Mouse (Mus musculus) hindbrain, embryonic 10.5 days (tissue): ENCODE measurements around the gene Ttc9c. TPM values are rescaled to one million over a fixed set of nuclear protein-coding genes. Genes with fewer than 3 reads are reported as not detected.

Source experiments
- DNase-seq: peaks from one replicate; pipeline ENCODE4 v3.0.0-alpha.2; 2017; ENCODE audit warnings: low spot score
- H3K27ac ChIP-seq: fragments of 300-500 bp; sonication (generic); 2 replicates; pipeline ENCODE4 v1.5.1; 2016; ENCODE audit warnings: mild to moderate bottlenecking, moderate library complexity
- H3K27me3 ChIP-seq: fragments of 300-500 bp; sonication (generic); 2 replicates; pipeline ENCODE4 v1.6.1; 2016; ENCODE audit warnings: mild to moderate bottlenecking; ENCODE audit not compliant: poor library complexity, insufficient read depth, severe bottlenecking
- H3K36me3 ChIP-seq: fragments of 300-500 bp; sonication (generic); 2 replicates; pipeline ENCODE4 v1.6.1; 2016; ENCODE audit warnings: mild to moderate bottlenecking, moderate library complexity
- H3K4me1 ChIP-seq: fragments of 300-500 bp; sonication (generic); replicated peaks from 2 replicates; pipeline ENCODE4 v1.6.1; 2016; ENCODE audit warnings: mild to moderate bottlenecking
- H3K4me3 ChIP-seq: fragments of 300-500 bp; sonication (generic); 2 replicates; pipeline ENCODE4 v1.5.1; 2016; ENCODE audit warnings: mild to moderate bottlenecking, moderate library complexity
- H3K9me3 ChIP-seq: fragments of 300-500 bp; sonication (generic); 2 replicates; pipeline ENCODE4 v1.6.1; 2016; ENCODE audit warnings: mild to moderate bottlenecking, moderate library complexity
- WGBS: fragments of 180-500 bp; shearing (Covaris S2); methylation state at CpG from one replicate; pipeline ENCODE4 v1.1.7; 2016; 5-methylcytosine and 5-hydroxymethylcytosine counted together
- polyA plus RNA-seq: library from polyadenylated mRNA; unstranded; fragments of >200 nt; fragmentation: Nextera tagmentation; extraction: Ambion mirVana; gene quantifications from 2 replicates; pipeline ENCODE4 v1.2.1, GENCODE M21; 2016

Gene Ttc9c
- polyA plus RNA-seq, 1 experiment from 2014 or later = 52.0 TPM

- DNase-seq = peak; percentile 98
Measured at GRCm38 (mm10) chr19:8819596-8820423, 677 bp upstream of the Ttc9c start, which contains the start of gene Hnrnpul2. Gene Hnrnpul2, plus strand, starts transcription at chr19:8820010.

DNA sequence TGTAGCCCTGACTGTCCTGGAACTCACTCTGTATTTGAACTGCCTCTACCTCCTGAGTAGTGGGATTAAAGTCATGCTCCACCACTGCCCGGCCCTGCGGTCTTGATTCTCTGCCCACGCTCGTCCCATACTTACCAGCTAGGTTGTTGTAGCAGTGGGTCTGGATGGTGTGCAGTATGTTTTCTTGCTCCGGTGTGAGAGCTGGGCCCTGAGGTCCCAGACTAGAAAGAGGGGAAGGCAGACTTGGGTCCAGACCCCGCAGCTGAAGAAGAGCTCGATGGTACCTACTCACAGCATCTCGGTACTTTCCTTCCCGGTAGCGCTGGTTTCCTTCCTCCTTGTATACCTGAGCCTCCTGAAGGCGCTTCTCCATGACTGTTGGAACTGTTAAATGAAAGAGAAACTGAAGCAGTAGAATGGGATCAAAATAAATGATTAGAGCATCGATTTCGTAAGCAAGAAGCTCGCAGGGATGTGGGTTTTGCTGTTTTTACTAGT is 783 bp downstream of the Ttc9c start:
- DNase-seq = no peak
- Histone ChIP-seq H3K27ac (peak overlapping the region; percentile 98), H3K4me3 (peak overlapping the region; percentile 100), H3K9me3 (no peaks in the 10 kb centered on the region), H3K4me1 (peaks cover 48% of the 10 kb centered on the region), H3K36me3 (peaks cover 54% of the 10 kb centered on the region), H3K27me3 (no peaks in the 10 kb centered on the region)
- 37% methylated on average over 14 of the region's 14 CpGs for WGBS

More at GRCm38 (mm10) chr19:8819596-8820423, 677 bp upstream of the Ttc9c start, which contains the start of gene Hnrnpul2:
- H3K27ac ChIP-seq = peak within 1 kb of the TSS; percentile 98
- H3K9me3 ChIP-seq = no peaks in the 10 kb centered on the region
- peak within 1 kb of the TSS; percentile 100 for H3K4me3 ChIP-seq
- H3K27me3 ChIP-seq = no peaks in the 10 kb centered on the region
- peaks cover 48% of the 10 kb centered on the region for H3K4me1 ChIP-seq
- under 1% methylated on average over 83 of the region's 83 CpGs for WGBS
- peaks cover 54% of the 10 kb centered on the region for H3K36me3 ChIP-seq

- WGBS = 83% methylated on average over 3 of the region's 3 CpGs
- Histone ChIP-seq H3K4me3 (peak overlapping the region; percentile 100), H3K27ac (no peak overlapping the region), H3K9me3 (no peaks in the 10 kb centered on the region), H3K36me3 (peaks cover 55% of the 10 kb centered on the region), H3K4me1 (peaks cover 36% of the 10 kb centered on the region), H3K27me3 (no peaks in the 10 kb centered on the region)
- no peak for DNase-seq
Measured at GRCm38 (mm10) chr19:8817001-8817400, 2.1 kb downstream of the Ttc9c start.

DNA sequence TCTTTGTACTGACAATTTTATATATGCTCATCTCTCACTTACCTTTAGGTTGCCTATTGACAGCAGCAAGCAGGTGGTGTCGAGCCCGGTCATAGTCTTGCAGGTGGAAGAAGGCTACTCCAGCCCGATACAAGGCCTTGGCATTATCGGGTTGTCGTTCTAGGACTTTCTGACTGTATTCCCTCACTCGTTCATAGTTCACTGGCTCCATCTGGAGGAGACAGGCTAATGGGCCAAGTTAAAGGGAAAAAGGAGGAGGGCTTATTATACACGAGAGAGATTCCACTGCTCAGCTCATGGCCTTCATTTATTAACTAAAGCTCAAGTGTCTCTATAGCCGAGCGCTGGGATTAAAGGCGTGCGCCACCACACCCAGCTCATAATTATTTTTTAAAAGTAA is 3.3 kb downstream of the Ttc9c start:
- Histone ChIP-seq H3K36me3 (peaks cover 62% of the 10 kb centered on the region), H3K9me3 (no peaks in the 10 kb centered on the region), H3K4me3 (no peak overlapping the region), H3K27ac (no peak overlapping the region), H3K4me1 (peaks cover 27% of the 10 kb centered on the region), H3K27me3 (no peaks in the 10 kb centered on the region)
- DNase-seq = no peak
- WGBS = 90% methylated on average over 11 of the region's 11 CpGs

DNA sequence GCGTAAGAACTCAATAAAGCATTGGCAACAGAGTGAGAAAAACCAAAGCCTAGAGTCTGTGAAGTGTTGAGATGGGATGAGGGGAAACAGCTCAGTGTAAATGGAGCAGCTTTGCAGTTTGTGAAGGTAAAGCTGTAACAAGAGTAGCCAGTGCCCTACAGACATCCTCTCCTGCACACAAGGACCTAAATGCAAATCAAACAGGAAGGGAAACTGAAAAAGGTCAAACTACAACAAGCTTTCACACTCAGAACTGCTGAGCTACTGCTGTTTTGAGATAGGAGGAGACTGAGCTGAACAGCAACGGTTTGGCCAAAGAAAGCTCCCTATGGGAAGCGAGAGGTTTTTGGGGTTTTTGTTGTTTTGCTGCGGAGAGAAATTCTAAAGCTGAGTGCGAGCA is 12.3 kb downstream of the Ttc9c start:
- Histone ChIP-seq H3K4me1 (peaks cover 16% of the 10 kb centered on the region), H3K36me3 (peaks cover 86% of the 10 kb centered on the region), H3K27ac (no peak overlapping the region), H3K4me3 (no peak overlapping the region), H3K27me3 (no peaks in the 10 kb centered on the region), H3K9me3 (no peaks in the 10 kb centered on the region)
- 91% methylated on average over 5 of the region's 5 CpGs for WGBS
- DNase-seq = no peak

DNA sequence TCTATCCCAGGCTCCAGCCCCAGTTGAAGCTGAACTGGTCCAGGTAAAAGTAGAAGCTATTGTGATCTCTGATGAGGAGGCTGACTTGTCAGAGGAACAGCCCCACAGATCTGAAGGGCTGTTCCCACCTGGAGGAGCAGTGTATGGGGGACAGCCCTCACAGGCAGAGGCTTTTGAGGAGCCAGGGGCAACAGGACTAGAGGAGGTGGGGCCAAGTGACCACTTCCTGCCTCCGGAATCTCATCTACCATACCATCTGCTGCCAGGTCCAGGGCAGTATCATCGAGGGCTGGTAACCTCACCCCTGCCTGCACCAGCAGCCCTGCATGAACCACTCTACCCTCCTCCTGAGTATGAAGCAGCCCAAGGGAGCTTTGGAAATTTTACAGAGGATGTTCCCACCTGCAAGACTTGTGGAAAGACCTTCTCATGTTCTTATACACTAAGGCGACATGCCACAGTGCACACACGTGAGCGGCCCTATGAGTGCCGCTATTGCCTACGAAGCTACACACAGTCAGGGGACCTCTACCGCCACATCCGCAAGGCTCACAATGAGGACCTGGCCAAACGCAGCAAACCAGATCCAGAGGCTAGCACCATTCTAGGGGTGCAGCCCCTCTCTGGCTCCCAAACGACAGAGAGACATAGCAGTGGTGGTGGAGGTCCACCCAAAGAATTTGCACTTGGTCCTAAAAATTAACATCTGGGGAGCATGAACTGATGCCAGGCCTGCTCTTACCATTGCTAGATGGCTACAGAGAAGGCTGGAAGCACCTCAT is 15.1 kb downstream of the Ttc9c start:
- DNase-seq = no peak
- no peaks in the 10 kb centered on the region for H3K9me3 ChIP-seq

GRCm38 (mm10) chr19:8803204-8803780 is 15.8 kb downstream of the Ttc9c start:
- H3K27me3 ChIP-seq = no peaks in the 10 kb centered on the region
- 91% methylated on average over 9 of the region's 9 CpGs for WGBS

More for the DNA sequence above, 15.1 kb downstream of the Ttc9c start:
- H3K36me3 ChIP-seq = peaks cover 59% of the 10 kb centered on the region
- H3K4me3 ChIP-seq = 0 out of 2 replicates have a peak overlapping the region, but pooled peaks have one; percentile 69
- peaks cover 19% of the 10 kb centered on the region for H3K4me1 ChIP-seq
- no peak overlapping the region for H3K27ac ChIP-seq
- WGBS = 90% methylated on average over 11 of the region's 11 CpGs
- no peaks in the 10 kb centered on the region for H3K27me3 ChIP-seq

DNA sequence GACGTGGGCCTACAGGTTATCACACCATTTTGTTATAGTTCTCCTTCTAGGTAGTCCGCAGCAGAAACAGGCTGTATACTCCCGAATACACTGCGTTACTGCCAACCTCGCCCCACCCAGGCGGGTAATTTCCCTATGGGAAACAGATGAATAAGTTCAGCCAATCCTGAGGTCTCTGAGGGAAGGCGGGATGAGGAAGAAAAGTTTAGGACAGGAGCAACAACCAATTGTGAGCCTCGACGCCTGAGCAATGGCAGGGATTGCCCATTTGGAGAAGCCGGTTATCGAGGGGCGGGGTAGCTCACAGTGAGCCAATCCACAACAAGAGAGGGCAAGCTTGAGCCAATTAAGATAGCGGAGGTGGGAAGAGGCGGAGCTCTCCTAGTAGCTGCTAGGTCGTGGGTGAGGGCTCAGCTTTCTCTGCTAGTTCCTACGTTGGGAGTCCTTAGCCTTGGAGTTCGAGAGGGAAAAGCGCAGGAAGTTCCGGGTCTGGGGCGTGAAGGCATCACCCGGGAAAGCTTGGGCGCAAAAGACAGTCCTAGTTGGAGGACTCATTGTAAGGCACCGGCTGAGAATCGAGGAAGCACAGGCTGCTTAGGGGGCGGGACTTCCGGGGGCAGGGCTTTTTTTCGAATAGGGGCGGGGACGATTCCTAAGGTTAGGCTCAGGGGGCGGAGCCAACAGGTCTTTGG is 16.9 kb downstream of the Ttc9c start, which contains the start of gene Zbtb3:
Gene Zbtb3, plus strand, starts transcription at position 426 of the 692 bp plus-strand sequence.
- Histone ChIP-seq H3K27ac (peak within 1 kb of the TSS; percentile 94), H3K4me3 (peak within 1 kb of the TSS; percentile 69), H3K36me3 (peaks cover 41% of the 10 kb centered on the region), H3K27me3 (no peaks in the 10 kb centered on the region), H3K4me1 (peaks cover 32% of the 10 kb centered on the region), H3K9me3 (no peaks in the 10 kb centered on the region)
- under 1% methylated on average over 30 of the region's 30 CpGs for WGBS
- peak; percentile 96 for DNase-seq

More at GRCm38 (mm10) chr19:8803204-8803780, 15.8 kb downstream of the Ttc9c start:
- peak overlapping the region; percentile 94 for H3K27ac ChIP-seq
- DNase-seq = no peak
- peaks cover 52% of the 10 kb centered on the region for H3K36me3 ChIP-seq
- H3K4me1 ChIP-seq = peaks cover 25% of the 10 kb centered on the region
- peak overlapping the region; percentile 69 for H3K4me3 ChIP-seq
- H3K9me3 ChIP-seq = no peaks in the 10 kb centered on the region

GRCm38 (mm10) chr19:8798947-8799315 is 20.2 kb downstream of the Ttc9c start:
- Histone ChIP-seq H3K4me3 (peak overlapping the region; percentile 86; the same call in 1 of the 2 replicates), H3K9me3 (no peaks in the 10 kb centered on the region), H3K27me3 (no peaks in the 10 kb centered on the region), H3K27ac (peak overlapping the region; percentile 91; the same call in 1 of the 2 replicates), H3K36me3 (peaks cover 34% of the 10 kb centered on the region), H3K4me1 (peaks cover 34% of the 10 kb centered on the region)
- no peak for DNase-seq

- 1% methylated on average over 25 of the region's 25 CpGs for WGBS
- DNase-seq = peak; percentile 88
- Histone ChIP-seq H3K4me3 (peak within 1 kb of the TSS; percentile 86), H3K36me3 (peaks cover 34% of the 10 kb centered on the region), H3K27ac (peak within 1 kb of the TSS; percentile 91), H3K27me3 (no peaks in the 10 kb centered on the region), H3K4me1 (peaks cover 29% of the 10 kb centered on the region), H3K9me3 (peaks cover 1% of the 10 kb centered on the region; the same call in 1 of the 2 replicates)
Measured at GRCm38 (mm10) chr19:8798264-8798946, 20.7 kb downstream of the Ttc9c start, which contains the start of gene Polr2g. Gene Polr2g, minus strand, starts transcription at chr19:8798577.

DNA sequence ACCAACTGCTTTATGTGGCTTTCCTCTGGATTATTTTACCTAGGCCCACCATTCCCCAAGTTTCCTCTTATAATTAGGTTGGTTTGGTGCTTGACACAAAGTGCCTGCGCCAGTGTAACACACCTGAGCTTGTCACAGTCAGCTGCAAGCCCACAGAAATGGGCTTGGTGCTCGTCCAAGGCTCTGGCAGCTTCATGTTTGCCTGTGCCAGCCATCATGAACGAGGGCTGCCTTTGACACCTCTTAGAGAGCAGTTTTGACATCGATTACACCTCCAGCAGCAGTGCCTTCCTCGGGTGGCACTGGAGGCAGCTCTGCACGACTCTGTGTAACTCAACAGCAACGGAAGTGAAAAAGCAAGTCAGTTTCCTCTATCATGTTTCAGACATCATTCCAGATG is 29.0 kb downstream of the Ttc9c start:
- H3K9me3 ChIP-seq = peaks cover 2% of the 10 kb centered on the region; the same call in 1 of the 2 replicates
- whole genome bisulfite sequencing = 84% methylated on average over 7 of the region's 7 CpGs
- H3K4me1 ChIP-seq = peaks cover 19% of the 10 kb centered on the region
- H3K36me3 ChIP-seq = peaks cover 47% of the 10 kb centered on the region
- H3K27me3 ChIP-seq = no peaks in the 10 kb centered on the region
- no peak overlapping the region for H3K4me3 ChIP-seq
- no peak overlapping the region for H3K27ac ChIP-seq
- no peak for DNase-seq
